Mouse (Mus musculus) forebrain, embryonic 16.5 days (tissue): ENCODE measurements at regions not wholly inside any gene's neighbourhood (a gene's known extent, or its start where the extent isn't known, plus 50 kb on each side); places are given as distances from the start of the nearest gene placed in this dataset.

ENCODE experiments used
- ATAC-seq: fragments of 200-750 bp; cut with Nextera tagmentation; 2 replicates; pipeline ENCODE4 v1.8.0; 2017; ENCODE audit warnings: mild to moderate bottlenecking, moderate library complexity
- H3K27ac ChIP-seq: fragments of 300-500 bp; sonication (generic); 2 replicates; pipeline ENCODE4 v1.5.1; 2014; ENCODE audit warnings: low read length, control low read depth
- H3K27me3 ChIP-seq: fragments of 300-500 bp; sonication (generic); replicated peaks from 2 replicates; pipeline ENCODE4 v1.6.1; 2014; ENCODE audit warnings: low read length; ENCODE audit not compliant: control insufficient read depth, insufficient read depth
- H3K36me3 ChIP-seq: fragments of 300-500 bp; sonication (generic); 2 replicates; pipeline ENCODE4 v1.6.1; 2014; ENCODE audit not compliant: control insufficient read depth, insufficient read depth
- H3K4me1 ChIP-seq: fragments of 300-500 bp; sonication (generic); replicated peaks from 2 replicates; pipeline ENCODE4 v1.6.1; 2014; ENCODE audit warnings: low read length; ENCODE audit not compliant: control insufficient read depth, insufficient read depth
- H3K4me2 ChIP-seq: fragments of 300-500 bp; sonication (generic); 2 replicates; pipeline ENCODE4 v1.6.1; 2014; ENCODE audit warnings: mild to moderate bottlenecking, low read length, control low read depth
- H3K4me3 ChIP-seq: fragments of 300-500 bp; sonication (generic); replicated peaks from 2 replicates; pipeline ENCODE4 v1.5.1; 2014; ENCODE audit warnings: mild to moderate bottlenecking, low read length, control low read depth
- H3K9ac ChIP-seq: fragments of 300-500 bp; sonication (generic); replicated peaks from 2 replicates; pipeline ENCODE4 v1.6.1; 2014; ENCODE audit warnings: low read depth, low read length, control low read depth
- H3K9me3 ChIP-seq: fragments of 300-500 bp; sonication (generic); 2 replicates; pipeline ENCODE4 v1.6.1; 2016; ENCODE audit warnings: low read length; ENCODE audit not compliant: control insufficient read depth
- WGBS: fragments of 180-500 bp; shearing (Covaris S2); extraction: QIAGEN DNeasy Blood & Tissue Kit; methylation state at CpG from one replicate; pipeline ENCODE4 v1.1.7; 2014; 5-methylcytosine and 5-hydroxymethylcytosine counted together

- H3K4me2 ChIP-seq, result no peak overlapping the region
- H3K27ac ChIP-seq, result no peak overlapping the region
- peak; percentile 87 for ATAC-seq
- 33% methylated on average over 5 of the region's 5 CpGs for WGBS
- H3K4me3 ChIP-seq, result no peak overlapping the region
- H3K4me1 ChIP-seq, result no peaks in the 10 kb centered on the region
- no peaks in the 10 kb centered on the region for H3K9me3 ChIP-seq
- H3K27me3 ChIP-seq, result no peaks in the 10 kb centered on the region
- no peaks in the 10 kb centered on the region for H3K36me3 ChIP-seq
- no peak overlapping the region for H3K9ac ChIP-seq
Measured at GRCm38 (mm10) chr1:77896226-77896625, 300.7 kb downstream of the Pax3 start.

- no peaks in the 10 kb centered on the region for H3K9me3 ChIP-seq
- no peaks in the 10 kb centered on the region for H3K4me1 ChIP-seq
- ATAC-seq, result no peak
- H3K36me3 ChIP-seq, result no peaks in the 10 kb centered on the region
- no peak overlapping the region for H3K27ac ChIP-seq
- H3K4me2 ChIP-seq, result no peak overlapping the region
- no peak overlapping the region for H3K4me3 ChIP-seq
- no peak overlapping the region for H3K9ac ChIP-seq
- H3K27me3 ChIP-seq, result no peaks in the 10 kb centered on the region
Measured at GRCm38 (mm10) chr1:77879026-77879425, 317.9 kb downstream of the Pax3 start.

- H3K4me2 ChIP-seq, result no peak overlapping the region
- no peaks in the 10 kb centered on the region for H3K9me3 ChIP-seq
- H3K9ac ChIP-seq, result no peak overlapping the region
- no peaks in the 10 kb centered on the region for H3K4me1 ChIP-seq
- no peak overlapping the region for H3K27ac ChIP-seq
- H3K36me3 ChIP-seq, result no peaks in the 10 kb centered on the region
- 53% methylated on average over 2 of the region's 2 CpGs for WGBS
- H3K27me3 ChIP-seq, result no peaks in the 10 kb centered on the region
- ATAC-seq, result no peak
- H3K4me3 ChIP-seq, result no peak overlapping the region
Measured at GRCm38 (mm10) chr1:77870125-77870524, 326.8 kb downstream of the Pax3 start.

- no peak overlapping the region for H3K9ac ChIP-seq
- no peak overlapping the region for H3K4me3 ChIP-seq
- no peak overlapping the region for H3K27ac ChIP-seq
- no peak overlapping the region for H3K4me2 ChIP-seq
- no peaks in the 10 kb centered on the region for H3K27me3 ChIP-seq
- H3K4me1 ChIP-seq, result no peaks in the 10 kb centered on the region
- no peak for ATAC-seq
- H3K9me3 ChIP-seq, result no peaks in the 10 kb centered on the region
- WGBS, result 70% methylated on average over 1 of the region's 1 CpGs
- H3K36me3 ChIP-seq, result no peaks in the 10 kb centered on the region
Measured at GRCm38 (mm10) chr1:77869174-77869573, 327.8 kb downstream of the Pax3 start.

- Histone ChIP-seq H3K36me3 (no peaks in the 10 kb centered on the region), H3K4me3 (no peak overlapping the region), H3K4me1 (no peaks in the 10 kb centered on the region), H3K9me3 (no peaks in the 10 kb centered on the region), H3K27ac (no peak overlapping the region), H3K27me3 (no peaks in the 10 kb centered on the region), H3K4me2 (no peak overlapping the region), H3K9ac (no peak overlapping the region)
- ATAC-seq, result no peak
- 90% methylated on average over 9 of the region's 9 CpGs for WGBS
Measured at GRCm38 (mm10) chr1:77859931-77860330, 337.0 kb downstream of the Pax3 start.

- H3K27ac ChIP-seq, result no peak overlapping the region
- H3K4me3 ChIP-seq, result no peak overlapping the region
- H3K4me2 ChIP-seq, result no peak overlapping the region
- ATAC-seq, result no peak
- no peaks in the 10 kb centered on the region for H3K4me1 ChIP-seq
- no peaks in the 10 kb centered on the region for H3K27me3 ChIP-seq
- WGBS, result 89% methylated on average over 1 of the region's 1 CpGs
- H3K9me3 ChIP-seq, result no peaks in the 10 kb centered on the region
- H3K36me3 ChIP-seq, result no peaks in the 10 kb centered on the region
- no peak overlapping the region for H3K9ac ChIP-seq
Measured at GRCm38 (mm10) chr1:77854366-77854765, 339.5 kb upstream of the Epha4 start.

GRCm38 (mm10) chr1:77847766-77848615, 333.1 kb upstream of the Epha4 start:
- no peak overlapping the region for H3K4me3 ChIP-seq
- no peak overlapping the region for H3K4me2 ChIP-seq
- WGBS, result 72% methylated on average over 9 of the region's 9 CpGs
- H3K9ac ChIP-seq, result no peak overlapping the region
- H3K27ac ChIP-seq, result no peak overlapping the region
- peaks cover 8% of the 10 kb centered on the region; the same call in 1 of the 2 replicates for H3K4me1 ChIP-seq
- H3K36me3 ChIP-seq, result no peaks in the 10 kb centered on the region
- no peaks in the 10 kb centered on the region for H3K9me3 ChIP-seq
- no peaks in the 10 kb centered on the region for H3K27me3 ChIP-seq
- no peak for ATAC-seq

GRCm38 (mm10) chr1:77846039-77846727, 331.3 kb upstream of the Epha4 start:
- Histone ChIP-seq H3K27ac (no peak overlapping the region), H3K27me3 (no peaks in the 10 kb centered on the region), H3K4me1 (peaks cover 8% of the 10 kb centered on the region; the same call in 1 of the 2 replicates), H3K9ac (no peak overlapping the region), H3K9me3 (no peaks in the 10 kb centered on the region), H3K4me2 (no peak overlapping the region), H3K36me3 (no peaks in the 10 kb centered on the region), H3K4me3 (no peak overlapping the region)
- 69% methylated on average over 12 of the region's 12 CpGs for WGBS
- ATAC-seq, result no peak

GRCm38 (mm10) chr1:77840672-77841071, 325.8 kb upstream of the Epha4 start:
- Histone ChIP-seq H3K4me1 (no peaks in the 10 kb centered on the region), H3K27ac (no peak overlapping the region), H3K36me3 (no peaks in the 10 kb centered on the region), H3K9ac (no peak overlapping the region), H3K4me3 (no peak overlapping the region), H3K9me3 (no peaks in the 10 kb centered on the region), H3K4me2 (no peak overlapping the region), H3K27me3 (no peaks in the 10 kb centered on the region)
- WGBS, result 68% methylated on average over 9 of the region's 9 CpGs
- ATAC-seq, result no peak
